Mouse (Mus musculus): ENCODE data around the gene Ldb2.

DNA sequence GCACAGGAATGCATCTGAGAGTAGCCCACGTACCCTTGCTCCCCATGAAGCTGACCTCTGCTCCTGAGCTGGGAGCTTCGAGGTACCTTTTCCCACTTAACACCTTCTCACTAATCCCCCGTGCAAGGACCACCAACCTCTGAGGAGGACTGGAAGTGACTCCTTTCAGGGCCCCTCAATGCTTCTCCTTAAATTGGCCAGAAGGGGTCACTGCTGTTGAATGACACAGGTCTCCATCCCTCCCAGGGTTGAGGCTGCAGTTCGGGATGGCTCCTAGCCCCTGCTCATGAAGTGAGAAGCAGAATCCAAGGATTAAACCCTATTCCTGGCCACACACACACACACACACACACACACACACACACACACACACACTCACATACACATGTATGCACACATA is 323.1 kb downstream of the Ldb2 start:
- TF ChIP-seq GATA1 (IDR thresholded peaks at IDR 0.05; ENCODE audit: low read length) (no peak), TAL1 (IDR thresholded peaks at IDR 0.05; ENCODE audit: low read length) (no peak)
